Mouse (Mus musculus) activated CD4-positive, CD25-positive, alpha-beta regulatory T cell, adult 4 months (primary cell): ENCODE measurements around the gene Blnk. TPM values are rescaled to one million over a fixed set of nuclear protein-coding genes. Genes with fewer than 3 reads are reported as not detected.
A peak's percentile ranks its signal among the peaks of the same experiment; 100 is the strongest.

Experiments used
- ATAC-seq: one replicate; pipeline ENCODE4 v1.8.0; 2017
- polyA plus RNA-seq, 2 experiments: library from polyadenylated mRNA; unstranded; fragments of 100-300 nt; shearing (Covaris generic); gene quantifications; one replicate each; pipeline ENCODE4 v1.2.1; 2017

The Blnk gene
- polyA plus RNA-seq, 2 experiments from 2014 or later = 3.8 TPM; not detected in 1

DNA sequence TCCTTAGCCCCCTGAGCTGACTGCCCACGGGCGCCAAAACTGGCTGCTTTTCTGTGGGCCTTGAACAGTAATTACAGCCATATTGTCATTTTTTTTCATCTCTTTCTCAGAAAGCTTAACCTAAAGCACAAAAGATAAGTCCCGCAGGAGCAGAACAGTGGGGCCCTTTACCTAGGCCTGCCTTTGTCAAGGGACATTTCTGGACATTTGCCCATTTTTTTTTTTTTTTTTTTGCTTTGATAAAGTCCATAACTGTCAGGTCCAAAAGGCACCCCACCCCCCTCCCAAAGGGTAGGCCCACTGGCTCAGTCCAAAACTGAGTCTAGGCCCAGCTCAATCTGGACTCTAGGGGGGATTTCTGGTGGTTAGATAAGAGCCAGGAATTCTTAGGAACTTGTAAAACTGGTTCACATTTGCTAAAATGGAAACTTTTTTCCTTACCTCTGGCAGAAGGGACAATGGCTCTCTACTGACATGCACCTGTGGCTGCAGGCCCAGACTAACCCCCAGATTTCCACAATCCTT is 29.9 kb downstream of the Blnk start:
- ATAC-seq = no peak

DNA sequence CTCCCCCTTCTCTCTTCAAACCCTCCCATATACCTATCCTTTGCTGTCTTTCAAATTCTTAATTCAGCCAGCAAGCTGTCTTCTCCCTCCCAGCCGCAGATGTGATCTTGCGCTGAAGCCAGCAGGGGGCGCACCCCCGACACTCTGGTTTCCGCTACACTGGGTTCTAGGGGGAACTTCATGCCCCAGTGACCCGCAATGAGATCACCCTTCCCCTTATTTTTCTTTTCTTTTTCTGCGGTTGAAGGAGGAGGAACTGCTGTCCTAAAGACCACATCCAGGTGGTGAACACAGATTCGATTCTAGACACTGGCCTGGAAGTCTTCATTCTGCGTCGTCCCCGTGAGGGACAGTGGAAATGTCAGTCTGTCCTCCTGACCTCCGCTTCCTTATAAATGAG is 31.3 kb downstream of the Blnk start:
- peak; percentile 52 for ATAC-seq

DNA sequence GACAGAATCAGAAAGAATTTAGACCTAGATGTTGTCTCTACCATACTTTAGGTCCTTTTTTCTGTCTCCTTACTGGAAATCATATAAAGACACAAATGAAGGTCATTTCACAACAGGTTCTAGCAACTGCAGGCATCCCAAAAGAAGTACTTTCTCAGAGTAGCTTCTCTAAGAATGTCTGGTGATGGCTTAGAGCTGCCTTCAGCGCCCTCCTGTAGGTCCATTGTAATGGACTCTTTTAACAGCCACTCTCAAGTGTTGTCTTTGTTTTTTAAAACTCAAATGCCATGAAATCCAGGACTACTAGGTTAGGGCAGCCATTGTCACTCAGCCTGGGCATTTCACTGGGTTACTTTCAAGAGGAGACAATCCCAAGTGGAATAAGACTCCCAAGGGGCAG is 35.4 kb downstream of the Blnk start:
- no peak for ATAC-seq

DNA sequence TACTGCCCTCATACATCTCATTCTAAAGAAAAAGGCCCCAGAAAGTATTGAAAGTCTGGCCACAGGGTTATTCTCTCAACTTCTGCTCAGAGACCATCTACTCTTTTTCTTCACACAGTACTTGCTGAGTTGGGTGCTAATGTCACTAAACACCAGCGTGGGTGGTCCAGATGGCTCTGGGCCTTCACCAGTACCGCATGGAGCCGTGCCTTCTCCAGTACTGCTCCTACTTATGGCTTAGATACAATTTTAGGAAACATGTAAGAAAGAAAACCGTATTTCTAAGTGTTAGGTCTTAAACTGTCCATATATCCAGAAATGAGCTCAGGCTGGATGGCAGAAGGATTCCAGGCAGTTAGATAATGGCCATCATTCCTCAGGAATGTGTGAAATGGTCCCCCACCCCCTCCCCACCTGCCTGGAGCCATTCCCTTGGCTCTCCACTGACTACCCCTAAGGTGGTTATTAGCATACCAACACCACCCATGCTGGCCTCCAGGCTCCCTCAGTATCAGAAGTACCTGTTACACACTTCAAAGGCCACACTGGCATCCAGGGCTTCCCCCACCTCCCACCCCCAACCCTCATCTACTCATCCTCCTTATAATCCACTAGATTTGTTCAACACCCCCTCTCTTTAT is 47.3 kb downstream of the Blnk start:
- ATAC-seq = no peak

GRCm38 (mm10) chr19:40943552-40943951 is 50.8 kb downstream of the Blnk start:
- ATAC-seq = no peak

DNA sequence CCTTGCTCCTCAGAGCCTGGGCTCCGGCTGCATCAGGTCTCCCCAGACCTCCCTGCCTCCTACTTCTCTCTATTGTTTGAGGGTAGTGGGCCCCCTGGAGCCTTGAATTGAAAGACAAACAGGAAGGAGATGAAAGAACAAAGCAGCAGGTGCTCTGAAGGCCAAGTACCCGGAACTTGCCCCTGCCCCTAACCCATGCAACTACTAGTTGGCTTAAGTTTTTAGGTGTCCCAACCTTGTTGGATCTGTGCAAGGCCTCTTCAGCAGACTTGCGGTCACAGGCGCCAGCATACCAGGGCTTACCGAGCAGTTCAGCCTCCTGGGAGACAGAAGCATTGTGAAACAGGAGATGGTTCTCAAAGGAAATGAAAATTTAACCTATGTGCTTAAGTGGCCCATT is 58.3 kb downstream of the Blnk start:
- ATAC-seq = no peak

- ATAC-seq = no peak
These were observed 59.0 kb downstream of the Blnk start for GRCm38 (mm10) chr19:40935376-40935775.

DNA sequence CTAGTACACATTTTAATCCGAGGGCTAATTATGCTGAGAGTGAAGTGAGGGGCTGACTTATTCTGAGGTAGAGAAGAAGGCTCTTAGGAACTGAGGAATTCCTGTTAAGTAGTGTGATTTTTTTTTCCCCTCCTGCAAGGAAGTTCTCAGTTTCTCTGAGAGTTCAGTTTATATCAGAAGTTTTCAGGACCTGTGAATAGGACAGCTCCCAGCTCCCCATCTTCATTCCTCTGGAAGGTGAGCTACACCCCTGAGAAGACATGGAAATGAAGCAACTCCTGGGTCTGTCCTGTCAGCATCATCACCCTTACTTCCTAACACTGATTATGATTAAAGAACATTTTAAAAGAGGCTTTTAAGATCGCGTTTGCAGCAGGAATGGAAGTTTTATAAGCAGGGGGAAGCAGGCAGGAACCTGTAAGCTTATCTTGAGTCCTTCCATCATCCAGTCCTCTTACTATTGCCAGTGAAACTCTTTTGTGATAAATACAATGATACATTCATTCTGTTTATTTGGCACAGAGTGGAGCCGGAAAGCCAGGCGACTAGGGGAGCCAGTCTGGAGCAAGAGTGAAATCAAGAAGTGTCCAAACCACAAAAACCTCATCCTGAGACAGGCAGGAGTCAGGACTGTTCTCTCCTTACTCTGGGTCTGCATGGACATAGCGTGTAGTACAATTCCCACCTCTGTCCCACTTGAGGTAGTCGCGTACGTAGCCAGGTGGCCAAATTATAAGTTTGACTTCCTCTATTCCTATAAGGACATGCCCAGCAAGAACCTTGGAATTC is 62.6 kb downstream of the Blnk start:
- ATAC-seq = no peak

- no peak for ATAC-seq
These were observed 99.0 kb downstream of the Blnk start for GRCm38 (mm10) chr19:40895393-40895703.

DNA sequence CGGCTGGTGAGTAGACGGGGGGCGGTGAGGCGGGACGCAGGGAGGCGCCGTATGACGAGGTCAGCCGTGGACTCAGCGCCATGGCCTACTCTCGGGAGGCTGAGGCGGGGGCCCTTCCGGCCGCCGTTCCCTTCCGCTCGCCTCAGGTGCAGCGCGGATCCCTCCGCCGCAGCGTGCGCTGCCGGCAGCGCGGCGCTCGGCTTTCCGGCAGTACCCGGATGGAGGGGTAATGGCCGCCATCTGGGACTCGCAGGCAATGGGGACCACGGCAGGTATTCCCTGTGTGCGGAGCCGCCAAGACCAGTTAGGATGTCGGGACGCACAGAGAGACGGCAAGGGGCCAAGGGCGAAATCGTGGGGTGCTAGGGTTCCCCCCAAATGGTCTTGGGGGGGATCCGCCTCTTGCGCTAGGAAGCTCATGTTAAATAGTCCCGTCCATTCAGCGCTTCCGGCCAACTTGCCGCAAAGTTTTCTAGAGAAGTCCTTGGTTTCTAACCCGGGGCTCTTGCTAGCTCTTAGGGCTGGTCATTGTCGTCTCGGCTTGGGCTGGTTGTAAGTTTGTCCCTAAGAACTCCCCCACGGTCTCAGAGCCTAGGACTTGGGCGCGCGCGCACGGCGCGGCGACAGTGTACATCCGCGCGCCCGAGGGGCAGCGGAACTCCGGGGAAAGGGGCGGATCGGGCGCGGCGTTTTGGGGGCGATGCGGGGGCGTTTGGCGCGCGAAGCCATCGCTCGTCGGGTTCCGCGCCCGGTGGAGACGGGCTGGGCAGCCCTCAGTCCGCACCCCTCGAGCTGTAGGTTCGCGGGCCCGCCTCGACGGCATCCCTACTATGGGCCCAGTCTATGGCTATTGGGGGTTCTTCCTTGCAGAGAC is 99.6 kb downstream of the Blnk start, which contains the start of gene Zfp518a:
Gene Zfp518a (plus strand): TSS at position 187 of the 874 bp plus-strand sequence.
- peak; percentile 80 for ATAC-seq

DNA sequence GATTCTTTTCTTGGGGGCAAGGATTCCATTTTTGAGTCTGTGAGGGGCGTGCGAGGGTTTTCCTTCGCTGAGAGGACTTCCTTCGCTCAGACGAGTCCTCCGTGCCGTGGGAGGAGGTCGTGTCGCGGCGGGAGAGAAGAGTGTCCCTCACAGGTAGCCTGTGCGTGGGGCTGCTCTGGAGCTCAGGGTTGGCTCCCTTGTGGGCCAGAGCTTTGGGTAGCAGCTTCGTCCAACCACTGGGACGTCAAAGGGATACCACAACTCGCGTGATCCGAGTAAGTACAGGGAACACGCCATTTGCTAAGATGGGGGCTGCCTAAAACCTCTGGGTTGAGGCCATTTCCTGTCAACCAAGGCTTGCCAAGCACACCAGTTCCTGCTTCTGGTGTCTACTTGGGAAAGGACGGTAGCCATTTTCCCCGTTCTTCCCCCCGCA is 100.2 kb downstream of the Blnk start:
- peak; percentile 58 for ATAC-seq

GRCm38 (mm10) chr19:40888887-40889286 is 105.4 kb downstream of the Blnk start:
- no peak for ATAC-seq

DNA sequence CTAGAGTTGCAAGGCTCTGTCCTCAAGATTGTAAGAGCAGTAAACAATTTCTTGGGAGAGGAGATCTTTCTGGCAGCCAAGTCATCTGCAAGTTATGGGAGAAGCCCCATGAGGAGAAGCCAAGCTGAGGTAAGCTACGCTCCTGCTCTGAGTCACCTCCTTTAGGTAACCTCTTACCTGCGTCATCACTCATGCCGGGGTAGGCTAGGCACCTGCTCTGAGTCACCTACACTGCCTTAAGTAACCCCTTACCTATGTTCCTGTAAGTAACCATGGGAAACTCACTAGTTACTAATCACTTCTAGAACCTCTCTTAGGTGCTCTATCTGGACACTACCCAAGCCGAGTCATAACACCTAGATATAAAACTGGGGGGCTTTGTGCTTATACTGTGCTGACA is 112.6 kb downstream of the Blnk start:
- ATAC-seq = no peak

Other genes starting within 250 kb of the Blnk start
- 1 to 10 TPM; 1.0 to 2.2 TPM for gene Cc2d2b, start 245.8 kb downstream of the Blnk start, polyA plus RNA-seq
- 1 to 10 TPM; 3.1 to 3.2 TPM for gene Ccnj, start 163.3 kb downstream of the Blnk start, polyA plus RNA-seq
- gene Zfp518a, start 99.8 kb downstream of the Blnk start, polyA plus RNA-seq = 10 to 100 TPM; 12.9 to 14.6 TPM
- gene Dntt, start 34.7 kb upstream of the Blnk start, polyA plus RNA-seq = under 1 TPM in 1 of 2 experiments, not detected in 1; 0.80 TPM
- under 1 TPM in 1 of 2 experiments, not detected in 1; 0.30 TPM for gene Opalin, start 82.6 kb upstream of the Blnk start, polyA plus RNA-seq
- not detected for gene Tll2, start 212.3 kb upstream of the Blnk start, polyA plus RNA-seq